ENCODE assay signal across 8 mouse cellular contexts in genomic region chr19:29265538-29265937, GRCm38 (mm10). TPM values are rescaled to one million over a fixed set of nuclear protein-coding genes. Genes with fewer than 3 reads are reported as not detected.
DNase-seq lines count a peak whose midpoint lies in the region; ATAC-seq and TF ChIP-seq lines count a peak whose summit lies in the region.

No protein-coding gene starts in this region.

- H3K27me3 ChIP-seq in hindbrain, embryonic 15.5 days: no peaks in the 10 kb centered on the region
- H3K27me3 ChIP-seq in hindbrain, embryonic 10.5 days (ENCODE audit: insufficient read depth, poor library complexity, severe bottlenecking): no peaks in the 10 kb centered on the region
- no peaks in the 10 kb centered on the region for H3K27me3 ChIP-seq in forebrain, embryonic 12.5 days
- H3K27me3 ChIP-seq in lung, postnatal 0 days (replicated peaks; ENCODE audit: insufficient read depth, low read length): no peaks in the 10 kb centered on the region

- peaks cover 5% of the 10 kb centered on the region for H3K36me3 ChIP-seq in hindbrain, embryonic 15.5 days
- H3K36me3 ChIP-seq in hindbrain, embryonic 10.5 days: peaks cover 11% of the 10 kb centered on the region; the same call in 1 of the 2 replicates
- H3K36me3 ChIP-seq in forebrain, embryonic 12.5 days (replicated peaks): 0 out of 2 replicates have a peak, but pooled peaks cover 3% of the 10 kb centered on the region
- H3K36me3 ChIP-seq in lung, postnatal 0 days (ENCODE audit: insufficient read depth, low read length): 0 out of 2 replicates have a peak, but pooled peaks cover 2% of the 10 kb centered on the region

- no peak for DNase-seq in hindbrain, embryonic 10.5 days (ENCODE audit: low spot score)
- peak; percentile 97 for DNase-seq in adipocyte (ENCODE audit: low spot score)
- peak; percentile 47 to 57 for DNase-seq in heart, postnatal 36 days
- DNase-seq in lung, postnatal 0 days (ENCODE audit: low spot score): peak; percentile 66
- no peak for DNase-seq in yolk sac, embryonic 10.5 days (ENCODE audit: low spot score)
- DNase-seq in right cerebral cortex, adult 18-20 months: no peak

- H3K4me1 ChIP-seq in hindbrain, embryonic 15.5 days (replicated peaks): peaks cover 11% of the 10 kb centered on the region
- H3K4me1 ChIP-seq in hindbrain, embryonic 10.5 days (replicated peaks): peaks cover 4% of the 10 kb centered on the region
- H3K4me1 ChIP-seq in forebrain, embryonic 12.5 days: peaks cover 16% of the 10 kb centered on the region
- H3K4me1 ChIP-seq in lung, postnatal 0 days (ENCODE audit: insufficient read depth, low read depth, low read length): peaks cover 4% of the 10 kb centered on the region; the same call in 1 of the 2 replicates

- peak overlapping the region; percentile 22 for H3K27ac ChIP-seq in hindbrain, embryonic 15.5 days (replicated peaks)
- H3K27ac ChIP-seq in hindbrain, embryonic 10.5 days: no peak overlapping the region
- 0 out of 2 replicates have a peak overlapping the region, but pooled peaks have one; percentile 36 for H3K27ac ChIP-seq in forebrain, embryonic 12.5 days
- peak overlapping the region; percentile 54; the same call in 1 of the 2 replicates for H3K27ac ChIP-seq in lung, postnatal 0 days (ENCODE audit: low read length)

- H3K9me3 ChIP-seq in hindbrain, embryonic 15.5 days: no peaks in the 10 kb centered on the region
- H3K9me3 ChIP-seq in hindbrain, embryonic 10.5 days: no peaks in the 10 kb centered on the region
- H3K9me3 ChIP-seq in forebrain, embryonic 12.5 days: no peaks in the 10 kb centered on the region
- H3K9me3 ChIP-seq in lung, postnatal 0 days (ENCODE audit: low read length): no peaks in the 10 kb centered on the region

- ATAC-seq in hindbrain, embryonic 15.5 days (ENCODE audit: low FRiP score, low read depth): peak; percentile 77
- ATAC-seq in forebrain, embryonic 12.5 days (ENCODE audit: low FRiP score): no peak
- ATAC-seq in lung, postnatal 0 days: peak; percentile 57

- 36% methylated on average over 5 of the region's 5 CpGs for WGBS in hindbrain, embryonic 15.5 days
- 63% methylated on average over 5 of the region's 5 CpGs for WGBS in hindbrain, embryonic 10.5 days
- WGBS in forebrain, embryonic 12.5 days: 22% methylated on average over 5 of the region's 5 CpGs
- WGBS in lung, postnatal 0 days: 30% methylated on average over 5 of the region's 5 CpGs

- H3K4me2 ChIP-seq in hindbrain, embryonic 15.5 days: no peak overlapping the region
- H3K4me2 ChIP-seq in forebrain, embryonic 12.5 days: no peak overlapping the region
- peak overlapping the region; percentile 27; the same call in 1 of the 2 replicates for H3K4me2 ChIP-seq in lung, postnatal 0 days (replicated peaks; ENCODE audit: low read depth, low read length)

- TF ChIP-seq CTCF in lung, postnatal 0 days (IDR thresholded peaks at IDR 0.05): no peak

- intact Hi-C loops in heart, postnatal 36 days (cut with DNase I): no loop called here

- H3K4me3 ChIP-seq in hindbrain, embryonic 15.5 days: no peak overlapping the region
- H3K4me3 ChIP-seq in hindbrain, embryonic 10.5 days: no peak overlapping the region
- no peak overlapping the region for H3K4me3 ChIP-seq in forebrain, embryonic 12.5 days (replicated peaks)
- H3K4me3 ChIP-seq in lung, postnatal 0 days (ENCODE audit: low read depth, low read length): no peak overlapping the region

- no peak overlapping the region for H3K9ac ChIP-seq in hindbrain, embryonic 15.5 days
- no peak overlapping the region for H3K9ac ChIP-seq in forebrain, embryonic 12.5 days
- H3K9ac ChIP-seq in lung, postnatal 0 days (replicated peaks; ENCODE audit: low read depth): no peak overlapping the region

- no peak for TF ChIP-seq EP300 in lung, postnatal 0 days (IDR thresholded peaks at IDR 0.05)

RNA-seq across cellular contexts. Expression of gene Jak2, which starts 13.9 kb away (rescaled TPM):
- 13.9 and 15.4 TPM in 2 replicates for polyA plus RNA-seq in hindbrain, embryonic 15.5 days (2015; fragmentation: Nextera tagmentation; extraction: Ambion mirVana)
- 6.9 and 7.0 TPM in 2 replicates for polyA plus RNA-seq in hindbrain, embryonic 10.5 days (2016; fragmentation: Nextera tagmentation; extraction: Ambion mirVana)
- polyA plus RNA-seq in forebrain, embryonic 12.5 days (2016; fragmentation: Nextera tagmentation; extraction: Ambion mirVana): 16.1 and 16.6 TPM in 2 replicates
- 10 to 100 TPM; 18.7 to 22.2 TPM for total RNA-seq in heart, postnatal 36 days (2021)
- 9.6 and 9.9 TPM in 2 replicates for polyA plus RNA-seq in lung, postnatal 0 days (2015; fragmentation: Nextera tagmentation; extraction: Ambion mirVana)

RNA-seq across cellular contexts. Expression of gene Insl6, which starts 59.6 kb away (rescaled TPM):
- polyA plus RNA-seq in hindbrain, embryonic 15.5 days (2015; fragmentation: Nextera tagmentation; extraction: Ambion mirVana): 1.9 and 2.4 TPM in 2 replicates
- 9.7 and 10.8 TPM in 2 replicates for polyA plus RNA-seq in hindbrain, embryonic 10.5 days (2016; fragmentation: Nextera tagmentation; extraction: Ambion mirVana)
- polyA plus RNA-seq in forebrain, embryonic 12.5 days (2016; fragmentation: Nextera tagmentation; extraction: Ambion mirVana): 5.3 TPM in 2 replicates
- not detected for total RNA-seq in heart, postnatal 36 days (2021)
- 0.57 and 1.5 TPM in 2 replicates for polyA plus RNA-seq in lung, postnatal 0 days (2015; fragmentation: Nextera tagmentation; extraction: Ambion mirVana)

Comparison
In these comparisons a context has a peak if more than half of its experiments do, and no peak if none do; other contexts are left out.
1. DNase-seq: peak in adipocyte (single experiment), heart, postnatal 36 days (2 of 2) and lung, postnatal 0 days (single experiment); none in hindbrain, embryonic 10.5 days (single experiment), yolk sac, embryonic 10.5 days (single experiment) and right cerebral cortex, adult 18-20 months (single experiment).